Mouse (Mus musculus) heart, embryonic 14.5 days (tissue): ENCODE results near the gene RPS10-NUDT3. TPM values are rescaled to one million over a fixed set of nuclear protein-coding genes. Genes with fewer than 3 reads are reported as not detected.
A peak's percentile ranks its signal among the peaks of the same experiment; 100 is the strongest.

Source experiments
- ATAC-seq: fragments of 200-750 bp; cut with Nextera tagmentation; 2 replicates; pipeline ENCODE4 v1.8.0; 2017; ENCODE audit warnings: low read depth, moderate TSS enrichment; ENCODE audit not compliant: insufficient number of reproducible peaks, insufficient read depth, low FRiP score
- H3K27ac ChIP-seq, 2 experiments: fragments of 200-500 bp in 1 of 2; fragments of 300-500 bp in 1 of 2; sonication (generic) in 1 of 2; replicated peaks in 1 of 2; 2 replicates each; pipeline ENCODE4 v1.5.1; 2012 to 2014; ENCODE audit warnings: low read depth in 2 of 2, low read length in 2 of 2, control low read depth in 1 of 2, mild to moderate bottlenecking in 1 of 2, mixed read lengths in 1 of 2; ENCODE audit not compliant: control insufficient read depth in 1 of 2, insufficient read depth in 1 of 2
- H3K27me3 ChIP-seq: fragments of 300-500 bp; sonication (generic); 2 replicates; pipeline ENCODE4 v1.6.1; 2014; ENCODE audit warnings: mild to moderate bottlenecking, low read length, control low read depth; ENCODE audit not compliant: control insufficient read depth, insufficient read depth
- H3K36me3 ChIP-seq: fragments of 300-500 bp; sonication (generic); 2 replicates; pipeline ENCODE4 v1.6.1; 2014; ENCODE audit warnings: mild to moderate bottlenecking, control low read depth, low read length, mixed read lengths; ENCODE audit not compliant: control insufficient read depth, insufficient read depth
- H3K4me1 ChIP-seq, 2 experiments: fragments of 200-500 bp in 1 of 2; fragments of 300-500 bp in 1 of 2; sonication (generic) in 1 of 2; 2 replicates each; pipeline ENCODE4 v1.6.1; 2012 to 2014; ENCODE audit warnings: low read length in 2 of 2, control low read depth in 1 of 2, mixed read lengths in 1 of 2; ENCODE audit not compliant: control insufficient read depth in 2 of 2, insufficient read depth in 2 of 2
- H3K4me2 ChIP-seq: fragments of 300-500 bp; sonication (generic); 2 replicates; pipeline ENCODE4 v1.6.1; 2014; ENCODE audit warnings: mild to moderate bottlenecking, low read length
- H3K4me3 ChIP-seq, 2 experiments: fragments of 200-500 bp in 1 of 2; fragments of 300-500 bp in 1 of 2; sonication (generic) in 1 of 2; 2 replicates each; pipeline ENCODE4 v1.5.1; 2012 to 2014; ENCODE audit warnings: low read length in 2 of 2, mild to moderate bottlenecking in 2 of 2, control low read depth in 1 of 2, low read depth in 1 of 2, moderate library complexity in 1 of 2; ENCODE audit not compliant: control insufficient read depth in 1 of 2, insufficient read depth in 1 of 2
- H3K9ac ChIP-seq: fragments of 300-500 bp; sonication (generic); 2 replicates; pipeline ENCODE4 v1.6.1; 2014; ENCODE audit warnings: mild to moderate bottlenecking, low read length
- H3K9me3 ChIP-seq: fragments of 300-500 bp; sonication (generic); 2 replicates; pipeline ENCODE4 v1.6.1; 2016; ENCODE audit warnings: low read length, control low read depth; ENCODE audit not compliant: control insufficient read depth
- WGBS: fragments of 180-500 bp; shearing (Covaris S2); extraction: QIAGEN DNeasy Blood & Tissue Kit; methylation state at CpG from one replicate; pipeline ENCODE4 v1.1.7; 2014; 5-methylcytosine and 5-hydroxymethylcytosine counted together
- polyA plus RNA-seq: library from polyadenylated mRNA; unstranded; fragments of >200 nt; fragmentation: Nextera tagmentation; extraction: Ambion mirVana; gene quantifications from 2 replicates; pipeline ENCODE4 v1.2.1, GENCODE M21; 2014

The RPS10-NUDT3 gene
- polyA plus RNA-seq, 1 experiment from 2014 or later = not detected

- Histone ChIP-seq H3K4me3 (no peak overlapping the region), H3K4me1 (peaks cover 46 to 76% of the 10 kb centered on the region in 2 experiments), H3K4me2 (peak overlapping the region; percentile 55), H3K9me3 (no peaks in the 10 kb centered on the region), H3K27me3 (no peaks in the 10 kb centered on the region), H3K36me3 (no peaks in the 10 kb centered on the region), H3K27ac (peak overlapping the region; percentile 78 to 94), H3K9ac (peak overlapping the region; percentile 64)
- WGBS = 76% methylated on average over 2 of the region's 2 CpGs
- no peak for ATAC-seq
These were observed 32.0 kb downstream of the RPS10-NUDT3 start for GRCm38 (mm10) chr17:27603036-27603435.

GRCm38 (mm10) chr17:27600869-27601268 is 34.2 kb downstream of the RPS10-NUDT3 start:
- ATAC-seq = no peak
- no peak overlapping the region for H3K27ac ChIP-seq
- H3K4me1 ChIP-seq = peaks cover 54 to 84% of the 10 kb centered on the region in 2 experiments
- no peak overlapping the region for H3K4me2 ChIP-seq
- no peaks in the 10 kb centered on the region for H3K27me3 ChIP-seq
- H3K4me3 ChIP-seq = no peak overlapping the region
- H3K9me3 ChIP-seq = no peaks in the 10 kb centered on the region
- 68% methylated on average over 5 of the region's 5 CpGs for WGBS
- 0 out of 2 replicates have a peak overlapping the region, but pooled peaks have one; percentile 16 for H3K9ac ChIP-seq
- H3K36me3 ChIP-seq = peaks cover 8% of the 10 kb centered on the region

DNA sequence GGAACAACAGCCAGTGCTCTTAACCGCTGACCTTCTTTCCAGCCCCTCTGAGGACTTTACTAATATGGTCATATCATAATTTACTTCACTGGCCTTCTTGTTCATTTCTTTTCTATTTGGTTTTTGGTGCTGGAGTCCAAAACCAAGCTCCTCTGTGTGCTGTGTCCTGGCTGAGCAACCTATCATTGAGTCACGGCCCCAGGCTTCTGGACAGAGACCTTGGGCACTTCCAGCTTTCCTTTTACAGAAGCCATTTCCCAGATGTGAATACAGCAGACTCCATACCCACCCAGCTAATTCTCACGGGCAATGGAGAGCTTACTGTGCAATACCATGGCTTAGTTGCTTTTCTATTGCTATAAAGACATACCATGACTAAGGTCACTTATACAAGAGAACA is 34.7 kb downstream of the RPS10-NUDT3 start:
- Histone ChIP-seq H3K36me3 (peaks cover 14% of the 10 kb centered on the region), H3K4me3 (no peak overlapping the region), H3K27me3 (no peaks in the 10 kb centered on the region), H3K4me1 (peaks cover 56 to 84% of the 10 kb centered on the region in 2 experiments), H3K4me2 (no peak overlapping the region), H3K27ac (no peak overlapping the region), H3K9me3 (no peaks in the 10 kb centered on the region), H3K9ac (no peak overlapping the region)
- ATAC-seq = no peak
- WGBS = 82% methylated on average over 3 of the region's 3 CpGs

GRCm38 (mm10) chr17:27596376-27597190 is 38.4 kb downstream of the RPS10-NUDT3 start:
- Histone ChIP-seq H3K9me3 (no peaks in the 10 kb centered on the region), H3K27me3 (no peaks in the 10 kb centered on the region), H3K9ac (peak overlapping the region; percentile 55), H3K36me3 (peaks cover 39% of the 10 kb centered on the region), H3K4me1 (peaks cover 37 to 64% of the 10 kb centered on the region in 2 experiments), H3K4me3 (no peak overlapping the region), H3K27ac (peak overlapping the region; percentile 84 to 94), H3K4me2 (peak overlapping the region; percentile 39)
- ATAC-seq = peak; percentile 74
- 37% methylated on average over 21 of the region's 21 CpGs for WGBS

DNA sequence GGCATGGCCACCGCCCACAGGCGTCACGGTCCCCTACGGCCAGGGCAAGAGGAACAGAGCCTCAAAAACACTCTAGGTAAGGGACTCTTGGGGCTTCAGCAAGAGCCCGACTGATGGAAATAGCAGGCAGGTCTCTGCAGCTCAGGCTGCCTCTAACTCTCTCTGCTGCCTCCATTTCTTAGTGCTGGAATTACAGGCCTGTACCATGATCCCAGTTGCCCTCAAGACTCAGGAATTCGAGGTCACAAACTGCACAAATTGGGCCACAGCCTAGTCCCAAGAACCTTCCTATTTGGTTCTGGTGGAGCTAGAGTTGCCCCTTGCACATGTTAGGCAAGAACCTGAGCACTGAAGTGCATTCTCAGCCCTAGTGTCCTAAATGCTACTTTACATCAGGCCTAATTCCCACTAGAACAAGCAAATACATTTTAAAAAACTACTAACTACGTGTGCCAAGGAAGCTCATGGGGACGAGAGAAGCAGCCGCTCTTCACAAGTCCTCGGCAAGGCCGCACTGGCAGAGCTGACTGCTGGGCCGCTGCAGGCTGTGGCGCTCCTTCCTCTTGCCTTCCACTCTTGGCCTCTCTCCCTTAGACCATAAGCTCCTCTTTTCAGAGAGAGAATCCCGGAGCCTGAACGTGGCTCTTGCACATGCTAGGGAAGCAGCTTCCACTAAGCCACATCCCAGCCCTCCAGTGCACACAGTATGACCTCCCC is 39.2 kb downstream of the RPS10-NUDT3 start:
- Histone ChIP-seq H3K4me2 (peak overlapping the region; percentile 30), H3K4me3 (no peak overlapping the region), H3K9me3 (no peaks in the 10 kb centered on the region), H3K27ac (peak overlapping the region; percentile 68 to 94), H3K36me3 (peaks cover 43% of the 10 kb centered on the region), H3K9ac (peak overlapping the region; percentile 55; the same call in 1 of the 2 replicates), H3K27me3 (no peaks in the 10 kb centered on the region), H3K4me1 (peaks cover 34 to 64% of the 10 kb centered on the region in 2 experiments)
- no peak for ATAC-seq
- 47% methylated on average over 15 of the region's 15 CpGs for WGBS

DNA sequence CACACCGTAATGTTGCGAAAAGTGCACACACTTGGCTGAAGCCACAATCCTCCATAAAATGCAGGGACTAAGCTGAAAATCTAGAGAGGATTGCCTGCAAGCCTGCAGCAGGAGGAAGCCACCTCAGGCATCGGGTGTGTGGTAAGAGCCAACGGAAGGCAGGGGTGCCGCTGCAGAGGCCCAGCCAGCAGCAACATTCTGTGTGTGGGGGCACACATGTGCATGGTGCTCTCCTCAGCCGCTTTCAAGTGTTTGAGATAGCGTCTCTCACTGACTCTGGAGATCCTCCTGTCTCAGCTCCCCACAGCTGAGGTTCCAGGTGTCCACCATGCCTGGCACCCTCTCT is 42.5 kb downstream of the RPS10-NUDT3 start:
- peaks cover 52% of the 10 kb centered on the region for H3K36me3 ChIP-seq
- 88% methylated on average over 7 of the region's 7 CpGs for WGBS
- no peaks in the 10 kb centered on the region for H3K27me3 ChIP-seq
- ATAC-seq = no peak
- peaks cover 50 to 80% of the 10 kb centered on the region in 2 experiments for H3K4me1 ChIP-seq
- H3K9me3 ChIP-seq = no peaks in the 10 kb centered on the region
- H3K9ac ChIP-seq = no peak overlapping the region
- no peak overlapping the region for H3K27ac ChIP-seq
- H3K4me2 ChIP-seq = no peak overlapping the region
- H3K4me3 ChIP-seq = no peak overlapping the region

GRCm38 (mm10) chr17:27591826-27592564 is 43.0 kb downstream of the RPS10-NUDT3 start:
- no peak overlapping the region for H3K9ac ChIP-seq
- WGBS = 87% methylated on average over 12 of the region's 12 CpGs
- H3K36me3 ChIP-seq = peaks cover 52% of the 10 kb centered on the region
- no peak overlapping the region for H3K4me3 ChIP-seq
- peaks cover 51 to 80% of the 10 kb centered on the region in 2 experiments for H3K4me1 ChIP-seq
- H3K27me3 ChIP-seq = no peaks in the 10 kb centered on the region
- H3K9me3 ChIP-seq = no peaks in the 10 kb centered on the region
- no peak for ATAC-seq
- H3K4me2 ChIP-seq = no peak overlapping the region
- peak overlapping the region; percentile 21 to 29; a peak in 2 of 4 replicates for H3K27ac ChIP-seq
